Mouse (Mus musculus): Measurements from ENCODE around the gene Lce1a1. TPM values are rescaled to one million over a fixed set of nuclear protein-coding genes. Genes with fewer than 3 reads are reported as not detected.
"Not testable (repeated sequence)": the region's sequence is repeated elsewhere in the genome, so short reads cannot be mapped to it uniquely, and the experiment has no call there.

Lce1a1 gene
- not detected in 2 replicates for polyA plus RNA-seq (2016; fragmentation: Nextera tagmentation; extraction: Ambion mirVana)

DNA sequence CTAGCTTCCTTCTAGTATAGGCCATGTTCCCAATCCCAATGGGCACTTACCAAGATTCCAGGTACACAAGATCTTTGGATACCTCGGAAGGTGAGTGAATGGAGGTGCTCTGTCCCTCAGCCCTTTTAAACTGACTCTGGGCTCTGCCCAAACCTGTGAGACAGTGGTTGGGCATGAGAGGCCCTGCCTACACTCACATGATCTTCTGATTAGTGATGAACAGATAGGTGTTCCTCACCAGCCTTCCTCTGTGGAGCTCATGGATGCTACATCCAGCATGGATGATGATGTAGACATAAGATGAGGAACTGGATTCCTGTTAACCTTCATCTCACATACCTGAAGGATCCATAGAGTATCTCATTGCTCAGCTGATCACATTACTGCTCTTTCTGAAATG lies at the start of gene Lce1a1:
Gene Lce1a1 (minus strand): TSS at position 101 of the 400 bp plus-strand sequence.
- WGBS, result 95% methylated on average over 1 of the region's 1 CpGs
- no peak within 1 kb of the TSS for H3K4me3 ChIP-seq

DNA sequence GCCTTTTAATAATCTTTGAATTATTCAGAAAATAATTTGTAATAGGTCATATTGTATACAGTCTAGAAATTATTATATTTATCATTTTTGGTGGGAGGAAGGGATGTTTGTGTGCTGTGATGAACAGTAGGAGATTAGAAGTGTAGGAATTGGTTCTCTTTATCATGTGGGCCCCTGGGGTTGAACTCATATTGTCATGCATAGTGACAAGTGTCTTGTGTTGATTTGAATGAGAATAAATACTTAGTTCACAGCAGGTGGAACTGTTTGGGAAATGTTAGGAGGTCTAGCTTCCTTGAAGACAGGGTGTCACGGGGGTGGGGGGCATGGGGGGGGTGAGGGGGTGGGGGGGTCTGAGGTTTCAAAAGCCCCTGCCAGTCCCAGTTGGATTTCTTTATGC lies 46.5 kb upstream of the Lce1a1 start:
- DNase-seq (ENCODE audit: extremely low spot score, low spot score), result no peak

More for the DNA sequence above, at the start of gene Lce1a1:
- Histone ChIP-seq H3K27me3 (ENCODE audit: poor library complexity, severe bottlenecking) (no peaks in the 10 kb centered on the region), H3K36me3 (replicated peaks) (no peaks in the 10 kb centered on the region), H3K4me1 (no peaks in the 10 kb centered on the region), H3K9me3 (no peaks in the 10 kb centered on the region), H3K27ac (no peak within 1 kb of the TSS)
- DNase-seq (ENCODE audit: extremely low spot score, low spot score), result no peak

GRCm38 (mm10) chr3:92691688-92692087 lies 43.6 kb upstream of the Lce1a1 start:
- no peak overlapping the region for H3K4me3 ChIP-seq
- H3K27ac ChIP-seq, result no peak overlapping the region
- H3K9me3 ChIP-seq, result no peaks in the 10 kb centered on the region
- H3K27me3 ChIP-seq (ENCODE audit: poor library complexity, severe bottlenecking), result no peaks in the 10 kb centered on the region
- no peaks in the 10 kb centered on the region for H3K36me3 ChIP-seq (replicated peaks)
- no peak for DNase-seq (ENCODE audit: extremely low spot score, low spot score)
- H3K4me1 ChIP-seq, result no peaks in the 10 kb centered on the region

More for the DNA sequence above, 46.5 kb upstream of the Lce1a1 start:
- 45% methylated on average over 1 of the region's 1 CpGs for WGBS
- Histone ChIP-seq H3K27me3 (ENCODE audit: poor library complexity, severe bottlenecking) (no peaks in the 10 kb centered on the region), H3K9me3 (no peaks in the 10 kb centered on the region), H3K4me1 (no peaks in the 10 kb centered on the region), H3K27ac (no peak overlapping the region), H3K4me3 (no peak overlapping the region), H3K36me3 (replicated peaks) (no peaks in the 10 kb centered on the region)

DNA sequence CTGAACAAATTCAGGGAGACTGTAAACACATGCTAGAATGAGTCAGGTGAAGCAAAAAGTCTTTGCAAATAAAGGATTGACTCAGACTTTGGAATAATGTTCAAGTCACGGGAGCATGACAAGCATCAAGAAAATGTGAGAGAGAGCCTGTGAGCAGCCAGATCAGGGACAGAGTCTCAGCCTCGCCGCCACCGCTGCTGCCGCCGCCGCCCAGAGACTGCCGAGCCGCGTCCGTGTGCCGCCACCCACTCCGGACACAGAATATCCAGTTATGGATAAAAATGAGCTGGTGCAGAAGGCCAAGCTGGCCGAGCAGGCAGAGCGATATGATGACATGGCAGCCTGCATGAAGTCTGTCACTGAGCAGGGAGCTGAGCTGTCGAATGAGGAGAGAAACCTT lies 41.0 kb upstream of the Lce1a1 start:
- not testable (repeated sequence) for H3K27ac ChIP-seq; H3K4me1 ChIP-seq; H3K9me3 ChIP-seq; H3K36me3 ChIP-seq (replicated peaks); H3K4me3 ChIP-seq; DNase-seq (ENCODE audit: extremely low spot score, low spot score); H3K27me3 ChIP-seq (ENCODE audit: poor library complexity, severe bottlenecking)
- WGBS, result 86% methylated on average over 16 of the region's 16 CpGs

DNA sequence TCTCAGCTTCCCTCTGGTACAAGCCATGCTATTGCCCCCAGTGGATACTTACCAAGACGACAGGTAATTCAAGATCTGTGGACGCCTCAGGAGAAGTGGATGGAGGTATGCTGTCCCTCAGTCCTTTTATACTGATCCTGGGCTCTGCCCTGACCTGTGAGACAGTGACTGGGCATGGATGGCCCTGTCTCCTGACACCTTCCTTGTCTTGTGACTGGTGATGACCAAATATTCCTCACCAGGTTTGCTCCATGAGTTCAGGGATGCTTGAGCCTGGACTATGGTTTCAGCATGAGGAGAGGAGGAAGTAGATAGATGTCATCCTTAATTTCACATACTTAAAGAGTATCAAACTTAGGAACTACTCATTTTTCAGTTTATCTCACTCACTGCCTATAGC lies 39.0 kb upstream of the Lce1a1 start, which contains the start of gene Lce1d:
Gene Lce1d (minus strand): TSS at position 101 of the 400 bp plus-strand sequence.
- Histone ChIP-seq H3K27me3 (ENCODE audit: poor library complexity, severe bottlenecking) (no peaks in the 10 kb centered on the region), H3K36me3 (replicated peaks) (no peaks in the 10 kb centered on the region), H3K4me1 (no peaks in the 10 kb centered on the region), H3K4me3 (no peak within 1 kb of the TSS), H3K9me3 (no peaks in the 10 kb centered on the region), H3K27ac (no peak within 1 kb of the TSS)
- no peak for DNase-seq (ENCODE audit: extremely low spot score, low spot score)
- WGBS, result 62% methylated on average over 2 of the region's 2 CpGs

DNA sequence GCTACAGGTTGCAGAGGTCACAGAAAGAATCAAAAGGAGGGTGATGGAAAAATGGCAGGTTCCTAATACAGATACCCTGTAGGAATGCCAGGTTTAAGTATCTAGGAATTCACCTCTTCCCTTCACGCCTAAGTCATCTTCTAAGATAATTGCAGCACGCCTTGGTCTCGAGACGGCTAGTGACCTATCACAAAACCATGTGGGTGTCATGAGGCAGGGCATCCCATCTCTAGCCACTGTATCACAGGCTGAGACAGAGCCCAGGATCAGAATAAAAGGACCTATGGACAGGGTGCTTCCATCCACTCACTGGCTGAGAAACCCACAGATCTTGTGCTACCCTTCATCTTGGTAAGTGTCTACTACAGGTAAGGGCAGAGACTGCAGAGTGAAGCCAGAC lies 30.8 kb upstream of the Lce1a1 start, which contains the start of gene Lce1c:
Gene Lce1c (plus strand): TSS at position 301 of the 400 bp plus-strand sequence.
- WGBS, result 90% methylated on average over 4 of the region's 4 CpGs

DNA sequence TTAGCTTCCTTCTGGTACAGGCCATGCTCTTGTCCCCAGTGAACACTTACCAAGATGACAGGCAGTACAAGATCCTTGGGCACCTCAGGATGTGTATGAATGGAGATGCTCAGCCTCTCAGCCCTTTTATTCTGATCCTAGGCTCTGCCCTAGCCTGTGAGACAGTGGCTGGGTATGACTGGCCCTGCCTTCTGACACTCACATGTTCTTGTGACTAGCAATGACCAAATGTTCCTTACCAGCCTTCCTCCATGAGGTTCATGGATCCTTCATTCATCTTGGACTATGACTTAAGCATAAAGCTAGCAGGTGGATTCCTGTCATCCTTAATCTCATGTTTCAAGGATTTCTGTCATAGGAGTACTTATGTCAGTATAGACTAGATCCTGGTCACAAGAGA lies 22.1 kb upstream of the Lce1a1 start, which contains the start of gene Lce1a2:
Gene Lce1a2 (minus strand): TSS at position 101 of the 400 bp plus-strand sequence.
- Histone ChIP-seq H3K27ac (no peak within 1 kb of the TSS), H3K9me3 (no peaks in the 10 kb centered on the region), H3K4me1 (no peaks in the 10 kb centered on the region), H3K36me3 (replicated peaks) (no peaks in the 10 kb centered on the region), H3K4me3 (no peak within 1 kb of the TSS), H3K27me3 (ENCODE audit: poor library complexity, severe bottlenecking) (no peaks in the 10 kb centered on the region)
- DNase-seq (ENCODE audit: extremely low spot score, low spot score), result no peak

More for the DNA sequence above, 30.8 kb upstream of the Lce1a1 start, which contains the start of gene Lce1c:
- Histone ChIP-seq H3K9me3 (no peaks in the 10 kb centered on the region), H3K27ac (no peak within 1 kb of the TSS), H3K4me1 (no peaks in the 10 kb centered on the region), H3K4me3 (no peak within 1 kb of the TSS), H3K27me3 (ENCODE audit: poor library complexity, severe bottlenecking) (no peaks in the 10 kb centered on the region), H3K36me3 (replicated peaks) (no peaks in the 10 kb centered on the region)
- DNase-seq (ENCODE audit: extremely low spot score, low spot score), result no peak

- Histone ChIP-seq H3K27ac (no peak within 1 kb of the TSS), H3K9me3 (no peaks in the 10 kb centered on the region), H3K36me3 (replicated peaks) (no peaks in the 10 kb centered on the region), H3K4me1 (no peaks in the 10 kb centered on the region), H3K27me3 (ENCODE audit: poor library complexity, severe bottlenecking) (no peaks in the 10 kb centered on the region), H3K4me3 (no peak within 1 kb of the TSS)
- no peak for DNase-seq (ENCODE audit: extremely low spot score, low spot score)
Observed at GRCm38 (mm10) chr3:92656826-92657225, 8.7 kb upstream of the Lce1a1 start, which contains the start of gene Lce1b. TSS of gene Lce1b (minus strand) at chr3:92656926.

GRCm38 (mm10) chr3:92639854-92640253 lies 8.3 kb downstream of the Lce1a1 start:
- Histone ChIP-seq H3K4me1 (no peaks in the 10 kb centered on the region; the same call in 1 of the 2 replicates), H3K4me3 (no peak overlapping the region), H3K36me3 (replicated peaks) (no peaks in the 10 kb centered on the region), H3K27me3 (ENCODE audit: poor library complexity, severe bottlenecking) (no peaks in the 10 kb centered on the region), H3K27ac (no peak overlapping the region), H3K9me3 (no peaks in the 10 kb centered on the region)
- WGBS, result 93% methylated on average over 15 of the region's 15 CpGs
- DNase-seq (ENCODE audit: extremely low spot score, low spot score), result no peak

GRCm38 (mm10) chr3:92638653-92638991 lies 9.5 kb downstream of the Lce1a1 start:
- WGBS, result 89% methylated on average over 3 of the region's 3 CpGs

DNA sequence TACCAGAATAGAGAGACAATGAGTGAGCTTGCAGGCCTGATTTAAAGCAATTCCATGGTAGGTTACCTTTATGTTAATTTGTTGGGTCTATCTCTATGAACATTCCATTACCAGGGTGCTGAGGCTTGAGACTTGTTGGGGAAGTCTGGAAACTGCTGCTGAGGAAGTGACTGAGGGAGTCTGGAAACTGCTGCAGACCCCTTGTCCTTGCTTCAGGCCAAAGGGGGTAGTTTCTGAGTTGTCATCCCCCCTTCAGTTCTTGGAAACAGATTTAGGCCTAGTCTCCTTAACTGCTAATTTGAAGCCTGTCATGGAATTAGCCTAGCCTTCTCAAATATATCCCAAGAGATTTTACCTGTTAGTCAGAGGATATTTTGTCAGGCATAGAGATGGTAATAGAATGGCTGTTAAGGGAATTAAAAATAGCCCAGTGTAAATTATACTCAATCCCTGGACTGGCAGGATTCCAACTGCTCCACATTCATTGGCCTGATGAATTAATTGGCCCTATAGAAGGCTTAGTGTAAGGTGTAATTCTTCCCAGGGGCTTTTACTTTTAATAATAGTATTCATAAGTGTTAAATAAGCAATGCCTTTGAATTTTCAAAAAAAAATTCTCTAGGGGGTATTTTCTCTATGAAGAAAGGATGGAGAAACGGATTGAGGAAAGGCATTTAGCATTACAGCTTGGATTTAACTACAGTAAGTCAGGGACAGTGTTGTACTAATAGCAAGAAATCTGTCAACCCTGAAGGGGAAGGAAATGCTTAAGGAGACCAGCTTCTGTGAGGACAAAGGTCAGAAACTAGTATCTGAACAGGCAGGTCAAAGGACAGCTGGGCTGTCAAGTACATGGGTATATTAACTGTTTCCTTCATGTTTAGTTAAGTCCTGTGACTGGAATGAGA lies 10.1 kb downstream of the Lce1a1 start:
- no peaks in the 10 kb centered on the region for H3K27me3 ChIP-seq (ENCODE audit: poor library complexity, severe bottlenecking)
- H3K4me1 ChIP-seq, result no peaks in the 10 kb centered on the region; the same call in 1 of the 2 replicates
- H3K9me3 ChIP-seq, result no peaks in the 10 kb centered on the region
- no peaks in the 10 kb centered on the region for H3K36me3 ChIP-seq (replicated peaks)
- WGBS, result 58% methylated on average over 1 of the region's 1 CpGs
- DNase-seq (ENCODE audit: extremely low spot score, low spot score), result no peak
- H3K27ac ChIP-seq, result no peak overlapping the region
- no peak overlapping the region for H3K4me3 ChIP-seq

More at GRCm38 (mm10) chr3:92638653-92638991, 9.5 kb downstream of the Lce1a1 start:
- Histone ChIP-seq H3K36me3 (replicated peaks) (no peaks in the 10 kb centered on the region), H3K27ac (no peak overlapping the region), H3K27me3 (ENCODE audit: poor library complexity, severe bottlenecking) (no peaks in the 10 kb centered on the region), H3K4me1 (no peaks in the 10 kb centered on the region; the same call in 1 of the 2 replicates), H3K4me3 (no peak overlapping the region), H3K9me3 (no peaks in the 10 kb centered on the region)
- no peak for DNase-seq (ENCODE audit: extremely low spot score, low spot score)

DNA sequence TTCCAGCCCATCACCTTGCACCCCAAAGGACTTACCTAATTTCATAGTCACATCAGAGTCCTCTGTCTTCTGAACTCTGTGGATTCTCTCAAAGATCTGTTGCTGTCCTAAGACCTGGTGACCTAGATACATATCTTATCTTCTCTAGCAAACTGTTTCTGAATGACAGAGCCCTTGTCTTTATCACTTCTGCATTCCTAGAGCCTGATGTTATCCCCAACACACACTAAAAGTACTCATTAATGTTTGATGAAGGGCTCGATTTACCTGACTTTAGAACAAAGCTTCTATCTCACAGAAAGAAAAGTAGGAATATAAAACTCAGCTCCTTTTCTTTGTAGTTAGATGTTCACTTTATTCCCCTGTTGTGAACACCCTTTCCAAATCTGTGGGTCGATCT lies 26.5 kb downstream of the Lce1a1 start, which contains the start of gene Lce6a:
Gene Lce6a (minus strand): TSS at position 101 of the 400 bp plus-strand sequence.
- H3K27ac ChIP-seq, result no peak within 1 kb of the TSS
- no peak for DNase-seq (ENCODE audit: extremely low spot score, low spot score)
- H3K27me3 ChIP-seq (ENCODE audit: poor library complexity, severe bottlenecking), result no peaks in the 10 kb centered on the region
- no peaks in the 10 kb centered on the region for H3K9me3 ChIP-seq
- no peaks in the 10 kb centered on the region for H3K4me1 ChIP-seq
- 83% methylated on average over 2 of the region's 2 CpGs for WGBS
- no peaks in the 10 kb centered on the region for H3K36me3 ChIP-seq (replicated peaks)
- no peak within 1 kb of the TSS for H3K4me3 ChIP-seq

GRCm38 (mm10) chr3:92609804-92610203 lies 38.3 kb downstream of the Lce1a1 start:
- WGBS, result 70% methylated on average over 1 of the region's 1 CpGs

More at GRCm38 (mm10) chr3:92609804-92610203, 38.3 kb downstream of the Lce1a1 start:
- no peaks in the 10 kb centered on the region for H3K4me1 ChIP-seq
- no peaks in the 10 kb centered on the region for H3K36me3 ChIP-seq (replicated peaks)
- no peak overlapping the region for H3K27ac ChIP-seq
- no peaks in the 10 kb centered on the region for H3K27me3 ChIP-seq (ENCODE audit: poor library complexity, severe bottlenecking)
- H3K9me3 ChIP-seq, result no peaks in the 10 kb centered on the region
- no peak overlapping the region for H3K4me3 ChIP-seq
- no peak for DNase-seq (ENCODE audit: extremely low spot score, low spot score)
